Mouse (Mus musculus) layer of hippocampus, adult 8-10 months (tissue): Measurements from ENCODE around the gene Cpsf2. TPM values are rescaled to one million over a fixed set of nuclear protein-coding genes. Genes with fewer than 3 reads are reported as not detected.
"Not testable (repeated sequence)": the region's sequence is repeated elsewhere in the genome, so short reads cannot be mapped to it uniquely, and the experiment has no call there.

Experiments
- DNase-seq, 2 experiments: peaks; one replicate each; pipeline ENCODE4 v3.0.0; 2022; ENCODE audit warnings: low spot score in 2 of 2
- total RNA-seq, 4 experiments: library from RNA; stranded (reverse); gene quantifications; 2 replicates each; pipeline ENCODE4 v1.2.4; 2022

Cpsf2 gene
- 10 to 100 TPM; 23.5 to 27.5 (median 25.3) TPM for total RNA-seq

- peak; percentile 74 to 83 for DNase-seq
Observed at GRCm38 (mm10) chr12:101975601-101976571, at the start of gene Cpsf2. Cpsf2 (plus strand) TSS chr12:101975988.

- DNase-seq: no peak
Observed at GRCm38 (mm10) chr12:101928423-101928822, 47.4 kb upstream of the Cpsf2 start.

GRCm38 (mm10) chr12:101935223-101935622 lies 40.6 kb upstream of the Cpsf2 start:
- no peak for DNase-seq

- no peak for DNase-seq
Observed at GRCm38 (mm10) chr12:101937572-101937971, 38.2 kb upstream of the Cpsf2 start.

- peak in 1 of 2 experiments; percentile 5 for DNase-seq
Observed at GRCm38 (mm10) chr12:101947986-101948385, 27.8 kb upstream of the Cpsf2 start.

- no peak for DNase-seq
Observed at GRCm38 (mm10) chr12:101948801-101949200, 27.0 kb upstream of the Cpsf2 start.

GRCm38 (mm10) chr12:101955821-101956220 lies 20.0 kb upstream of the Cpsf2 start:
- DNase-seq: not testable (repeated sequence)

GRCm38 (mm10) chr12:101957079-101957941 lies 18.5 kb upstream of the Cpsf2 start:
- DNase-seq: peak in 1 of 2 experiments; percentile 30

- DNase-seq: peak; percentile 95 to 97
Observed at GRCm38 (mm10) chr12:101957942-101958544, 17.7 kb upstream of the Cpsf2 start, which contains the start of gene Atxn3. Atxn3 (minus strand) TSS chr12:101958246.

- DNase-seq: no peak
Observed at GRCm38 (mm10) chr12:101958556-101958955, 17.2 kb upstream of the Cpsf2 start.

- DNase-seq: not testable (repeated sequence)
Observed at GRCm38 (mm10) chr12:101958960-101959780, 16.6 kb upstream of the Cpsf2 start.

- DNase-seq: no peak
Observed at GRCm38 (mm10) chr12:101971311-101971710, 4.5 kb upstream of the Cpsf2 start.

- DNase-seq: no peak
Observed at GRCm38 (mm10) chr12:101972230-101972629, 3.6 kb upstream of the Cpsf2 start.

- DNase-seq: no peak
Observed at GRCm38 (mm10) chr12:101974571-101974970, 1.2 kb upstream of the Cpsf2 start.

GRCm38 (mm10) chr12:101975167-101975600 lies 604 bp upstream of the Cpsf2 start:
- DNase-seq: peak in 1 of 2 experiments; percentile 27

GRCm38 (mm10) chr12:101976651-101977403 lies 1.0 kb downstream of the Cpsf2 start:
- DNase-seq: no peak

GRCm38 (mm10) chr12:101977404-101977915 lies 1.7 kb downstream of the Cpsf2 start:
- DNase-seq: no peak

GRCm38 (mm10) chr12:101978162-101978561 lies 2.4 kb downstream of the Cpsf2 start:
- no peak for DNase-seq

- DNase-seq: no peak
Observed at GRCm38 (mm10) chr12:101978588-101978987, 2.8 kb downstream of the Cpsf2 start.
